Mouse (Mus musculus): ENCODE data around the gene Eif4b. TPM values are rescaled to one million over a fixed set of nuclear protein-coding genes. Genes with fewer than 3 reads are reported as not detected.
A peak's percentile ranks its signal among the peaks of the same experiment; 100 is the strongest.
"Not testable (repeated sequence)": the region's sequence is repeated elsewhere in the genome, so short reads cannot be mapped to it uniquely, and the experiment has no call there.

Gene Eif4b
- total RNA-seq, 2 experiments from 2014 or later: 82.3 to 204 TPM

DNA sequence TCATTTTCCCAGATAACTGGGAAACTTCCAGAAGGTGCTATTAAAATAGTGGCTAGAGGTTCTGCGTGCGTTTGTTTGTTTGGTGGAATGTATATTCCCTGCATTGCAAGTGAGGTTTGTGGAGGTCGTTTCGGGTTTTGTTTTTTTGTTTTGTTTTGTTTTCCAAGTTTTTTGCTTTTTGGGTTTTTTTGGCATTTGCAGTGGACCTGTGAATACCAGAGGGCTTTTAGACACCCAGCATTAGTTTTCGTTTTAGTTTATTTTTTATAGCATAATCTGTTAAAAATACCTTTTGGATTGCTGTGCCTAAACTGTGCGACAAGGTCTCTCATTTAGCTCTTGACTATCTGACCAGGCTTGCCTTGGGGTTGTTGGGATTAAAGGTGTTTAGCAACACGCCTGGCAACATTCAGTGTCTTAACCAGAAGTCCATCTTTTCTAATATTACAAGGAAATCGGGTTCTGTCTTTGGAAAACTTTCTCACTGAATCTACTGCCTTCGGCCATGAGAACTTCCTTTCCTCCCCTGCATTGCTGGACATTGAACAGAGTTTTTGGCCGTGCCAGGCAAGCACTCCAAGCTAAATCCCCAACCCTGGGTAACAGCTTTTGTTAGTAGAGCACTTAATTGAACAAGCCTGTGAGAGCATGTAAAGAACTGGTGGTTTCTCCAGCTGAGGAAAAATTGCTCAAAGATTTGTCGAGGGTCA lies 1.5 kb downstream of the Eif4b start:
- no peak for ATAC-seq (ENCODE audit: poor library complexity, severe bottlenecking)

DNA sequence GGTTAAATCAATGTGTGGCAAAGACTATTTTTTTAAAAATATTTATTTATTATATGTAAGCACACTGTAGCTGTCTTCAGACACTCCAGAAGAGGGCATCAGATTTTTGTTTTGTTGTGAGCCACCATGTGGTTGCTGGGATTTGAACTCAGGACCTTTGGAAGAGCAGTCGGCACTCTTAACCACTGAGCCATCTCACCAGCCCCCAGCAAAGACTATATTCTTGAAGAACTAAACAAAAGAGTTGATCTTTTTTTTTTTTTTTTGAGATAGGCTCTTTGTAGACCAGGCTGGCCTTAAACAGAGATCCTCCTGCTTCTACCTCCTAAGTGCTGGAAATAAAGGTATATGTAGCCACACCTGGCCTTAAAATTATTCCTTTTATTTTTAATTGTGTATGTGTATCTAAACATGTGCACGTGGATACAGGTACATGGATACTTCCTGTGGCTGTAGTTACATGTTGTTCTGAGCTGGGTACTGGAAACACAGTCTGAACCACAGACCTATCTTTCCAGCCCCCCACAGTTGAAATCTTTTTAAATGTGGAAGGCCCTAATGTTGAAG lies 3.6 kb downstream of the Eif4b start:
- ATAC-seq (ENCODE audit: poor library complexity, severe bottlenecking): no peak

DNA sequence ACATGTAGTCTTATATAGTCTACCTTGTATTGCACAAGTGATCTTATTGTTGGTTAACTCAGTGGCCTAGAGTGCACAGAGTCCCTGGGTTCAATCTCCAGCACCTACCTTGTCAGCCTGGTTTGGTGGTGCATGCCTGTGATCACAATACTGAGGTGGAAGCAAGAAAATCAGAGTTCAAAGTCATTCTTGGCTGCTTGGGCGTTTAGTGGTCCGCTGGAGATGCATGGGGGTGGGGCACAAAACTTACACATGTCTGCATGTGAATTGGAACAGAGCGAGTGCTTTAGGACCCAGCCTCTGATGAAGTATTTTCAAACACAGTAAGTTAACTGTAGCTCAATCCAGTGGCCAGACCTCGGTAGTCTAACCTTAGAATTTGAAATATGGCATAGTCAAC lies 5.6 kb downstream of the Eif4b start:
- ATAC-seq (ENCODE audit: poor library complexity, severe bottlenecking): no peak

DNA sequence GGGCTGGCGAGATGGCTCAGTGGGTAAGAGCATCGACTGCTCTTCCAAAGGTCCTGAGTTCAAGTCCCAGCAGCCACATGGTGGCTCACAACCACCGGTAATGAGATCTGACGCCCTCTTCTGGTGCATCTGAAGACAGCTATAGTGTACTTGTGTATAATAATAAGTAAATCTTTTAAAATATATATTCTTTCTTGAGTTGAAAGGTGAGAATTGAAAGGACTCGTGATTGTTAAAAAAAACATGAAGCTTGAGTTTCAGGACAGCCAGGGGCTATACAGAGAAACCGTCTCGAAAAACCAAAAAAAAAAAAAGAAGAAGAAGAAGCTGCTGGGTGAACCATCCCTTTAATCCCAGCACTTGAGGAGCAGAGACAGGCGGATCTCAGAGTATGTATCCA lies 6.4 kb downstream of the Eif4b start:
- not testable (repeated sequence) for ATAC-seq (ENCODE audit: poor library complexity, severe bottlenecking)

DNA sequence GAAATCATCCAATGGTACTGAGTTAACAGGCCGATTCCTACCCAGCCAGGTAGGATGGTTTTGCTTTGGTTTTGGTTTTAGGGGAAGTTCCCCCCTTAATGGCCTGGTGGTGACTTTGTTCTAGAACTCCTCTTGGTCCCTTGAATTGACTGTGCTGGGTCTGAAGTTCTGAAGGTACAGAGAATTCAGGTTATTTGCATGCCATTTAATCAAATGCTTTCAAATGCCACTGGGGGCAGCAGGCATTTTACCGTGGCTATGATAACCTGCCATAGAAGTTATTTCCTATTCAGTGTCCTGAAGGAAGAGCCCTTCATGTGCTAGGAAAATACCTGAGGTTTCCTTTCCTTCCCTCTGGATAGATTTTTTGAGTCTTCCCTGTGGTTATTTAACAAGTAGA lies 6.9 kb downstream of the Eif4b start:
- no peak for ATAC-seq (ENCODE audit: poor library complexity, severe bottlenecking)

DNA sequence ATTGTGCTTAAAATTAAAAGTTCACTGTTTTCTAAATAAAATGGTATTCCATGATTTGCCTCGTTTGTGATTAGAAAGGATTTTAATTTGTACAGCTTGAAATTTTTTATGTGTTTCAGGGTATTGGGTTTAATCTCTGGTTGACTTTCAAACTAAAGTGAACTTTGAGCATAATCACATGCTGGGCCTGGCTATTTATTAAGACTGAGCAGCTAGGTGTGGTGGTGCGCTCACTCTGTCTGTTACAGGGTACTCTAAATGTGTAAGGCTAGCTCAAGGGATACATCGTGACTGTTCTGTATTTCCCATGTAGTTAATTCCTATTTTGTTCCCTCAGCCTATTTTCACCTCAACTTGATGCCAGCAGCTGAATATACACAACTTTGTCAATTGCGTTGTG lies 8.6 kb downstream of the Eif4b start:
- no peak for ATAC-seq (ENCODE audit: poor library complexity, severe bottlenecking)

DNA sequence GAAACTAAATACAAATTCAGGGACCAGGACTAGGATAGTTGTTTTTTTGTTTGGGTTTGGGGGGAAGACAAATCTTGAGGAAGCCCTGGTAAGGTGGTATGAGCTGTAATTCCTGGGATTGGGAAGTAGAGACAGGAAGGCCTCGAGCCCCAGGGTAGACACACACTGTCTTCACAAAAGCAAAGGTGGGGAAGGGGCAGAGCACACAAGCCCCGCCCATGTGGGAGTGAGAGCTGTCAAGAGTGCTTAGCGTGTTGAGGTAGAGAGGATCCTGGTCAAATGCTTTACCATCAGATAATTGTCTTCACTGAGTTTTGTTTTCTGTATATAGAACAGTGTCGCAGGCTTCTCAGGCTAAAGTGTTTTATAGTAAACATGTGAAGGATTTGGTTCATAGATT lies 9.5 kb downstream of the Eif4b start:
- ATAC-seq (ENCODE audit: poor library complexity, severe bottlenecking): no peak

DNA sequence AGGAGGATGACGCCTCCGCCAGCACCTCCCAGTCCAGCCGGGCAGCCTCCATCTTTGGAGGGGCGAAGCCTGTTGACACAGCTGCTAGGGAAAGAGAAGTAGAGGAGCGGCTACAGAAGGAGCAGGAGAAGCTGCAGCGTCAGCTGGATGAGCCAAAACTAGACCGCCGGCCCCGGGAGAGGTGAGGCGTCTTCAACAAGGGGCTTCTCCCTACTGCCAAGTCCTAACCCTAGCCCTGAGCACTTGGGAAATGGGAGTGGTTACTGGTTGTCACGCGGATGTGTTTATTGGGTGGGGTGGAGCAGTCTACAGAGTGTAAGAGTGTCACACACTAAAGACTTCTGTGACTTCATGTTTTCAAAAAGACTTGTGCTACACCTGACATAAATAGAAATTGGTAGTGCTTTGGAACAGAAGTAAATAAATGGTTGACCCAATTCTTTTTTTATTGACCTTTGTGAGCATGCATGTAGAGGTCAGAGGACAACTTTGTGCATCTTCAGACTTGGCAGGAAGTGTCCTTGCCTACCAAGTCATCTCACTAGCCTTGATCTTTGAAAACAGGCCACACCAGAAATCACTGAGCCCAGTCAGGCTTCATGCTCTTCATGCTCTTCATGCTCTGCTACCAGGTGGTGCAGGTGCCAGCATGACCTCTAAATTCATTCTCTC lies 16.5 kb downstream of the Eif4b start:
- no peak for ATAC-seq (ENCODE audit: poor library complexity, severe bottlenecking)

DNA sequence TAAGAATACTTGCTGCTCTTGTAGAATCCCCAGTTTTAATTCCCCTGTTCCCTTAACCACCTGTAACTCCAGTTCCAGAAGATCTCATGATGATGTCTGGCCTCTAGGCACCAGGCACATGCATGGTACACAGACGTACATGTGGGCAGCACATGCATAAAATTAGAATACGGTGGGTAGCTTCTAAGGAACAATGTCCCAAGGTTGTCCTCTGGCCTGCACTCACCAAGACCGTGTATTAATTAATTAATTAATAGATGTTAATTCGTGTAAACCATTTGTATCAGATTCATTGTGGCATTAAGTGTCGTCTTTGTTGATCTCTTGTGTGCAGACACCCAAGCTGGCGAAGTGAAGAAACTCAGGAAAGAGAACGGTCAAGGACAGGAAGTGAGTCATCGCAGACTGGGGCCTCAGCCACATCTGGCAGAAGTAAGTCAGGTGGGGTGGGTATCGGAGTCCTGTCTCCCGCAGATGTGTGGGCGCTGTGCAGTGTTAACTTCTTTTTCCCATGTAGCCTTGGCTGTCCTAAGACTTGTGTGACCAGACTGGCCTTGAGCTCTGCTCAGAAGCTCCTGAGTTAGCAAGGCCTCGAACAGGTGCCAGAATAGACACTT lies 17.6 kb downstream of the Eif4b start:
- ATAC-seq (ENCODE audit: poor library complexity, severe bottlenecking): peak; percentile 91

DNA sequence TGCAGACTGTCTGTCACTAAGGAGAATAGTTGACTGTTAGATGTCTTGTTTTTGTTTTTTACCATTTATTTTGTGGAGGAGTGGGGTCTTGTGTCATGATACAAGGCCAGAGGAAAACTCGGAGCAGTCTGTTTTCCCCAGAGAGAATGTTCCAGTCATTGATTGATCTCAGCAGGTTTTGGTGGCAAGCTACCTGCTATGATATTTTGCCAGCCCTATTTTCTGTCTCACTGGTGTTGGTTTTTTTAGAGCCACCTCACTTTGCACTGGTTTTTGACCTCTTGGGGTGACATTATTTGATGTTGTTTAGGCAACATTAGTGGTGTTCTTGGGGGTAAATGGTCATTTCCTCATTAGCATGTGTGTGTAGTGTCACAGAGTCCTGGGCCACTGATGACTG lies 18.1 kb downstream of the Eif4b start:
- no peak for ATAC-seq (ENCODE audit: poor library complexity, severe bottlenecking)

DNA sequence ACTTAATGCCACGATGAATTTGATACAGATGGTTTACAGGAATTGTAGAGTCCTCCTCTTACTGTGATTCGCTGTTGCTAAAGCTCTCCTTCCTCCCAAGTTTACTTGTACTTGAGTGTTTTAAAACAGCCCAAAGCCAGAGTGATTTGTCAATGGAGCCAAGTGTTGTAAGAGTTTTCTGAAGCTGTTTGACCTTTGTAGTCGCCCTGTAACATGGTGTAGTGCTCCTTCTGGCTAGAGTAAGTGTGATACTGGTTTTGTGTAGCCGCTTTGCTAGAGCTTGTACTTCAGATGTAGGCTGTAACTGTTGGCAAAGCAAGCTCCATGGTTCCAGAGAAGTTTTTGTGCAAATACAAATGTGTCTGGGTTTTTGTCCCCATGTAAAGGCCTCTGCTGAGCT lies 18.6 kb downstream of the Eif4b start:
- no peak for ATAC-seq (ENCODE audit: poor library complexity, severe bottlenecking)

DNA sequence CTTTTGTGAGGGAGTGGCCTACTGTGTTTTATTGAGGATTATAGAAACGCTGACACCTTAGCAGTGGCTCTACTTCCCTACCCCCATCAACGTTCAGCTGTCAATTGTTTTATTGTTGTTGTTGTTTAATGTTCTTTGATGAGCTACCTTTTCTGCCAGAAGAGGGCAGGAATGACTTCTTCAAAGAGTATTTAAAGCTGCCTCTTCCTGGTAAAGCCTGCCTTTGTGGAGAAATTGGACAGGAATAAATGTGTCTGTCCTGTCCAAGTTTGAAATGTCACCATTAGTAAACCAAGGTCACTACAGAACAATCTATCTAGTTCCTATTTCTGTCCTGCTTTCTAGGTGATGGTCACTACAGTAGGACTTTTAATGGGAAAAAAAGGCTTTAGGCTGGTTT lies 20.6 kb downstream of the Eif4b start:
- ATAC-seq (ENCODE audit: poor library complexity, severe bottlenecking): no peak

DNA sequence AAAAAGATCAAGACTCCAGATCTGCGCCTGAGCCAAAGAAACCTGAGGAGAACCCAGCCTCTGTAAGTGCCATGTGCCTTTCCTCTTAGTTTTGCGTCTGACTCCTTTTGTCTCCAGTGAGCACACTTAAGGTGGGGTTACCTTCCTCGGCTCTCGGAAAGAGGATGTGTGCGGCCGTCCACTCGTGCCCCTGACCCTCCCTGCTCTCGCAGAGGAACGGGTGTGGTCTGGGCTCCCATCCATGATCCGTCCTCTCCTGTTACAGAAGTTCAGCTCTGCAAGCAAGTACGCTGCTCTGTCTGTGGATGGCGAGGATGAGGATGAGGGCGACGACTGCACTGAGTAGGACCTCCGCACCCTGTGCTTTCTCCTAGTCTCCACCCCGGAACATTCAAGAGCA lies 21.4 kb downstream of the Eif4b start:
- ATAC-seq (ENCODE audit: poor library complexity, severe bottlenecking): no peak

DNA sequence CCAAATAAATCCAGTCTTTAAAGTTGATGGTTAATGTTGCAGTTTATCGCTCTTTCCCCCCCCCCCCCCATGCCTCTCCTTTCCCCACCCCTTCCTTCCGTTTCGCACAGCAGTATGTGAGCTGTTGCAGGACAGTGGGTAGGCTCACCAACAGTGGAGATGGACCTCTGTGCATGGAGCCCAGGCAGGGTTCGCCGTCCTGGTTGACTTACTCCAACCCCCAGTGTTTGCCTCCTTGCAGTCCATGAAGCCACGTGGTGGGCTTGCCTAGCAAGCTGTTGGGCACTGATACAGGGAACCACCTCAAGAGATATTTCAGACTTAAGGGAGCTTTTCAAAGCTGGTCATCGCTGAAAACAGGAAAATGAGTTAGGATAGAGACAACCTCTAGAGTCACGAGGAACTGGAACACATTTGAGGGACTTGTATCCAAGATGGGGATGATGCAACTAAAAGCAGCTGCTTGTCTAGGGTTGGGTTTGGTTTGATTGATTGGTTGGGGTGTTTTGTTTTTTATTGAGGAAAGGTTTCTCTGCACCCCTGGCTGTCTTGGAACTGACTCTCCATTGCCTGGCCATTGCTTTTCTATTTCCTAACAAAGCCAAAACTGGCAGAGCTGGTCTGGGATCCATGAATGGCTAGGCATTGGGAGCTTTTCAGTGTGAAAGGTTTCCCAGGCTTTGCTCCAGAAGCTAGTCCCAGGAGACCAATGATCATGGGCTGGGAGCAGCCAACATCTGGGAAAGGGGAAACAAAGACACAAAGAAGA lies 23.8 kb downstream of the Eif4b start:
- no peak for ATAC-seq (ENCODE audit: poor library complexity, severe bottlenecking)

DNA sequence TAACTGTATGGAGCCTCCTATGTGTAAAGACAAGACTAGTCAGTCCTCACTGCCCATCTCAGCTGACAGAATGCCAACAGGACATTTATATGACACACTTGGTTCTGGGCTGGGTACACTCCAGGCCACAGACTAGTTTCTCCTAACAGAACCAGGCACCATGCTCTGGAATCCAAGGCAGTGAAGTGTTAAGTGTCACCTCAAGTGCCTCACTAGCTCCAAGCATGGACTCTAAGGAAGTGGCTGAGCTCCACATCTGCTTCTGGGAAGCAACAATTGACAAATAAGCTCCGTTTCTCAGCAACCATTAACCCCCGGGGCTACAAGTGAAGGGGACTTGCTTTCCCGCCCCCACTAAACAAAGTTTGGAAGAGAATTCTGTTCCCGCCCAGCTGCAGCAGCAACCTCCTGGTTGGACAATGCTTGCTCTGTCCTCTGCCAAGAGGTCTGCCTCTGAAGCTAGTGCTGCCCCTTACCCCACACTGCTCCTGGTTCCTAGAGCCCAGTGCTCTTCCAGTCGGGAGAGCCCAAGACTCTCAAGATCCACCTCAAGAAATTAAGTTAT lies 24.5 kb downstream of the Eif4b start:
- ATAC-seq (ENCODE audit: poor library complexity, severe bottlenecking): no peak

DNA sequence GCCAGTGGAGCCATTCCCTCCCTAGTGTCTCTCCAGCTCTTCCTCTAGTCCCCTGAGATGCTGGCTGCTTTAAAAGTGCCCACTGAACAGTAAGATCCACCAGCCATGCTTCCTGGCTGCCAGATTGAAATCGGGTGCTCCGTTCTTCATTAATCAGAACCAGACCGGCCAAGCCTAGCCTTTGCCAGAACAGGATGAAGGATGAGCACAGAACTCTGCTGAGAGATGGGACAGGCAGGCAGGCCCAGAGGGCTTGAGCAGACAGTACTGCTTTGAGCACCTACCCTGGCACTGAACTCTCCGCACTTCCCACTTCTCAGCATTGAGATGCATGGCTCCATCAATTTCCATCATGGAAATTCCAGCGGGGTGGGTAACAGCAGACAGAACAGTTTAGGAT lies 25.7 kb downstream of the Eif4b start:
- ATAC-seq (ENCODE audit: poor library complexity, severe bottlenecking): no peak

DNA sequence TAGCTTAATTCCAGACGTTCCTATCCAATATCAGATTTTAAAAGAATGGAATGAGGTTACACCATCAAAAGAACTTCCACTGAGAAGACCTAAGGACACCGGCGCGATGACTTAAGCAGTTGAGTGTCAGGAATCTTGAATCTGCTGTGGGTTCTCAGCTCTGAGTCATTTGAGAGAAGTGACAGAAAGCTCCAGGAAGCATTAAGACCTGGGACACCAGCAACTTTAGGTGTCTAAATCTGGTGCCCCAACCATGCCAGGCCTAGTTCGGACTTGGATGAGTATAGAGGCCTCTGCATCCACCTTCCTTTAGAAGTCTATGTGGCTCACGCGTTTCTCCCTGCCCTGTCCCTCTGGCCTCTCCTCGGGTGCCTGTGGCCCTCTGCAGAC lies 26.2 kb downstream of the Eif4b start:
- ATAC-seq (ENCODE audit: poor library complexity, severe bottlenecking): peak; percentile 3; the same call in 1 of the 2 replicates

DNA sequence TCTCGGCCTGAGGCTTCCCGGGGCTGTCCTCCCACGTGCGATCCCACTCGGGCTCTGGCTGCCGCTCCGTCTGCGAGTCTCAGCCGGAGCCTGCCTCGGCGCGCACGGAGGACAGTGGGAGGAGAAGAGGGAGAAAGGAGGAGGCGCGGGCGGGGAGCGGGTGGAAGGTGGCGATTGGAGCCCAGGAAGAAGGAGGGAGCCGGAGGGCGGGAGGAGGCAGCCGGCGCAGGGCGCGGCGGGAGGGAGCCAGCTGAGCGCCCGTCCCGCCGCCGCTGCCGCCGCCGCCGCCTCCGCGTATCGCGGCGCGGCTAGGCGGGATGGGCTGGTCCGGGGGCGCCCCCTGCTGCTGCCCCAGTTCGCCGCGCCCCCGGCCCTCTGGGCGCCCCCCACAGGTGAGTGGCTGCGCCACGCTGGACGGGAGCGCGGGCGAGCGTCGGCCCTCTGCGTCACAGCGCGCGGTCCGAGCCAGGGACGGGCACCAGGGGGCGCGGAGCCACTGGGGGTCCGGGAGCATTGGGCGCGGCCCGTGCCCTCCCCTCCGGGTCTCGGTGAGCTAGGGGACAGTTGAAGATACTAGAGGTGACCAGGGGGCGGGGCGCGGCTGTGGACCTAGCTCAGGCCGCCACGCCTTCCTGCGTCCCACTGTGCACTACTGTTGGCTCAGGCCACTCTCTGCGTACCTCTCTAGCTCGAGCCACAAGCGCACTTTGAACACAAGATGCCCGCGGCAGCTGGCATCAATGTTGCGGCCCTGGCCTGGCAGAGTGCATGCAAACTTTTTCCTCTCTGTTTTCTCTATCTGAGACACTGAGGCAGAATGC lies 26.8 kb downstream of the Eif4b start, which contains the start of gene Tns2:
Gene Tns2 (plus strand): TSS at position 253 of the 821 bp plus-strand sequence.
- ATAC-seq (ENCODE audit: poor library complexity, severe bottlenecking): peak; percentile 59

DNA sequence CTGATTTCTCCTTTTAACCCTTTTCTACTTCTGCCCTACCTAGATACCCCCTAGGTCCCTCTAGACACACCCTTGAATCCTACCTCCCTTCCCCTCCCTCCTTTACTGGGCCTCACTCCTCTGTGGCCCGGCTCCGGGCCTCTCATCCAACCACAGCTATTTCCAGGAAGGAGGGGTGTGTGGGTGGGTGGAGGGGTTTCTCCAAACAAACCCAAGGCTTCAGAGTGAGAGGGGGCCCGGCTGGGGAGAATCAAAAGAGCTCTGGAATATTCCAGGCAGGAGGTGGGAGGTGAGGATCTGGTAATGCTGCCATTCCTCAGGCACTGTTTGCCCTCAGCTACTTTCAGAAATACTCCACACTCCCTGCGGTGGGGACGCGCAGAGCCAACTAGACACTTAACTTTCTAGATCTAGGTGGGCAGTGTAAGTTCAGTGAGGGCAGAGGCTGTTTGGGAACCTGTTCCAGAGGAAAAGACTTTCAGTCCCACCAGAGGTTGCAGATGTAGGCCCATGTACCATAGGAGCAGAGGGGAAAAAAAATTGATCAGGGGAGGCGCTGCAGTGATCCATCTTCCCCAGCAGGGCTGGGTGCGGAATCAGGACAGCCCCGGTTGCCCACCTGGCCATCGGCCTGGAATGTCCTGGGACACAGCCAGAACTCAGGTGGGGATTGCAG lies 27.6 kb downstream of the Eif4b start:
- no peak for ATAC-seq (ENCODE audit: poor library complexity, severe bottlenecking)

All from megakaryocyte, adult 5-6 weeks (primary cell).